Mouse (Mus musculus) 3T3-L1 (cell line): ENCODE data around the gene Aldh8a1.

ENCODE experiments used
- DNase-seq: peaks from one replicate; pipeline ENCODE4 v3.0.0-alpha.2; 2015; ENCODE audit warnings: low read depth, low spot score

Aldh8a1 gene

DNA sequence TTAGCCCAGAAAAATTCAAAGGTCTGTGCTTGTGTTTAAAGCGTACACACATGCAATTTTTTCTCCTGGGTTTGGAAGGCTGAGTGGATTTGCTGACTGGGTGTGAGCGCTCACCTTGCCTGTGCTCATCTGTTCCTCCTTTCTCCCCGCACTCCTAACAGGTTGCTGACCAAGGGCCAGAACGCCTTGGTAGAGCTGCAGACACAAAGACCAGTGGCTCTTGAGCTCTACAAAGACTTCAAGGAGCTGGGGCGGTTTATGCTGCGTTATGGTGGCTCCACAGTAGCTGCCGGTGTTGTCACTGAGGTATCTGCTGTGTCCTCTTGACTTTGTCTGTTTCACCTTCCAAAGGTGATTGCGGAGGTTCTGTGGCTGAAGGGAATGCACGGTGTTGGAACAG is 9.6 kb upstream of the Aldh8a1 start:
- DNase-seq: no peak

DNA sequence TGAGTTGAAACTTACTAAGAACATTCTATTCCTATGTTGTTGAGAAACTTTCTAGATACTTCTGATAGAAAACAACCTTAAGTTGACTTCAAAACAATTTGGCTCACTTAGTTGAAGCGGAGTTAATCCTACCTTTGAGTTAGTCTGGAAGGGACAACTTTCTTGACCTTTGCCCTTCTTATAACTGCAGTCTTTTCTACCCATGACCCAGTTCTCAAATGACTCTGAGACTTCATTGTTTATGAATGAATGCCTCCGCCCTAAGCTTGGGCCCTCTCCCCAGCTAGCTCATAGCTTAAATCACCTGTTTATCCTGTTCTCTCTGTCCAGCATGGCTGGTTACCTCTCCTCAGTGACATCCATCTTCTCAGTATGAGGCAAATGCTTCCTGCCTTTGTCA is 7.5 kb upstream of the Aldh8a1 start:
- DNase-seq: no peak

DNA sequence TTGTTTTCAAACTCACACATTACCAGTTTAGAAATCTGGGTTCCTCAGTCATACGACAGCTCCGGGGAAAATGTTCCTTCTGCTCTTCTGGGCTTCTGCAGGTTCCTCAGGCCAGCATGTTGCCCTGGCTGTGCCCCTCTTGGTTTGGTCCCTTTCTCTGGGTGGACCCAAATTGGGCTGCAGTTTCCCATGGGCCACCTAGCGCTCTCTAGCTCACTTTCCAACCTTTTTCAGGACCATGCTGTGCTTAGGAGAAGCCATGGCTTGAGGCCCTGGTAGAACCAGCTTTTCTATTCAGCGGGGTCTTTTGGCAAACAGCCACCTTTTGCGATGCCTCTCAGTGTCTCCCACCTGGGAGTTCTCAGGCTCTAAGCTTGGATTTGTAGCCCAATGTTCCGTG is 4.8 kb upstream of the Aldh8a1 start:
- no peak for DNase-seq

DNA sequence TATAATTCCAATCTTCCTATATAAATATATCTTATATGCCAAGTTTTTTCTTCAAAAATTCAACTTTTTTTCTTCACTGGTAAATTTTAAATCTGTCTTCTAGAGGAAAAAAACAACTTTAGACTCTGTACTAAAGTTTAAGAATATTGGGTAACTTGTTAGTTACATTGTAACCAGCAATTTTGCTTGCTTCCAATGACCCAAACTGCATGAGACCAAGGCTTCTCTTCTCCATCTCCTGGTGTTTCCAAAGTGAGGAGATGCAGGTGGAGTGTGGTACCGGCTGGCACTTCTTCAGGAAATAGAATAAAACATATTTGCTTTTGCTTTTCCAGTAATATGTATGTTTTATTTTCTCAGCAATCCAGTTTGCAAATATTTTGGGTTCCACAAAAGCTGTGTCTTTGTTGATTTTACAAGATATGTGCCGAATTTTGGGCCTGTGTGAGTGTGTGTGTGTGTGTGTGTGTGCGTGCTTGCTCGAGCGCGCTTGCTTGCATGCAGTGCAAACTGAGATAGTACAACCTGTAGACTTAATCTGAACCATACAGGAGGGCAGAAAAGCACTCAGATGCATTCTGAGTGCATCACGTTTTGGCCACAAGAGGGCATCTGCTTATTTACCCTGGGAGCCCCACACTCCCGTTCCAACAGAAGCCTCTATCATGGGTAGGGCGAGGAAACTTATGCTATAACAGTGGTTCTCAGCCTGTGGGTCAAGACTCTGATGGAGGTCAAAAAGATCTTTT is 1.3 kb downstream of the Aldh8a1 start:
- peak; percentile 48 for DNase-seq

DNA sequence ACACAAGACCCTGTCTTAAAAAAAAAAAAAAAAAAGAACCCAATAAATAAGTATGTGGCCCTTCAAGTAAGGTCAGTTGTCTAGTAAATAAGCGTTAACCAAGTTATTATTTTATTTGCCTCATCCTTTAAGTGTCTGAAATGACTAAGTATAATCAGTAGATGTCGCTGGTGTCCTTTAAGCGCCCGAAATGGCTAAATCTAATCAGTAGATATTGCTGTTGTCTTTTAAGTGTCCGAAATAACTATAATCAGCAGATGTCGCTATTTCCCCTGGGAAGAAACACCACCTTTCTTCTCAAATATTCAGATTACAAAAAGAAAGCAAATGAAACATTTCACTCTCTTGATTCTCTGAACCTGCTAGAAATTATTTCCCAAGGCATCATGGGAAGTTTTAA is 5.8 kb downstream of the Aldh8a1 start:
- DNase-seq: peak; percentile 91

DNA sequence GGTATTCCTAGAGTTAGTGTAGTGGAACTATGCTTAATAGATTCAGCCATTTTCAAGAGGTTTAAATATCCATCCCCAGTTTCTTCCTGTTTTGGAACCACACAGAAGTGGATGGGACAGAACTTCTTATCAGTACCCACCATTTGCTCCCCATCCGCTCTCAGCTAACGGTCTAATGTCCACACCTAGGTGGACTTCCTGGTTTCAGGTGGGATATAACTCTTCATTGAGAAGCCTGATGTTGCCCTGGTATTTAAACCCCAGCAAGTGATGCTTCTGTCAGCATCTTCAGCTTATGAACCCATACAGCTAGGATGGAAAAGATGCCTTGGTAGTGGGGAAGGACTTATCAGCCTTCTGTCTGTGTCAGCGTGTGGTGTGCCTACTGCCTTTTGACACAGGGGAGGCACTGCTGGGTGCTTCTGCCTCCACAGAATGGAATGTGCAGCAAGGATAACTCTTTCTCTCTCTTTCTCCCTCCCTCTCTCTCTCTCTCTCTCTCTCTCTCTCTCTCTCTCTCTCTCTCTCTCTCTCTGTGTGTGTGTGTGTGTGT is 8.1 kb downstream of the Aldh8a1 start:
- DNase-seq: no peak

DNA sequence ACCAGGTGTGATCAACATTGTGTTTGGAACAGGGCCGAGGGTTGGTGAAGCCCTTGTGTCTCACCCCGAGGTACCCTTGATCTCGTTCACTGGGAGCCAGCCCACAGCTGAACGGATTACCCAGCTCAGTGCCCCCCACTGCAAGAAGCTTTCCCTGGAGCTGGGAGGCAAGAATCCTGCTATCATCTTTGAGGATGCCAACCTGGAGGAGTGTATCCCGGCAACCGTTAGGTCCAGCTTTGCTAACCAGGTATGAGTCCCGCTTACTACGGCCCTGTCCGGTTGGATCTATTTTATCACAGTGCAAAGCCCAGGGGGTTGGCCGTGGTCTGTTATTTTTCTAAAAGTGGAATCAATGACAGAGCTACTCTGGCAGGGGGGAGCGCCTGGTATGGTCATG is 12.0 kb downstream of the Aldh8a1 start:
- DNase-seq: no peak

DNA sequence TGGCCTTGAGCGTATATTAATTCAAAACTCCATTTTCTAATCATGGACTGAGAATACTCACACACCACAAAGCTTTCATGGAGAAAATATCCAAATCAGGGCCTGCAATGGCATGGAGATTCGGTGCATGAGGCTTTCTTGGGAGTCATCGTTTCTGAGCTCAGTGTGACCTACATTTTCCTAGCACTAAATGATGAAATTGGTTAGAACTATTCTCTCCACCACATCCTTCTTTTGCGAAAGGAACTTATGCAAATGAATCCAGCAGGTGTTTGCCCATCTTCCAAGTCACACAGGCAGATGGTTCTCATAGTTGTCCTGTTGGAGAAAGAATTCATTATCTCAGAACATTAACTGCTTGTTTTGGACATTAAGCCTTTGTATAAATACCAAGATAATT is 13.3 kb downstream of the Aldh8a1 start:
- DNase-seq: no peak

DNA sequence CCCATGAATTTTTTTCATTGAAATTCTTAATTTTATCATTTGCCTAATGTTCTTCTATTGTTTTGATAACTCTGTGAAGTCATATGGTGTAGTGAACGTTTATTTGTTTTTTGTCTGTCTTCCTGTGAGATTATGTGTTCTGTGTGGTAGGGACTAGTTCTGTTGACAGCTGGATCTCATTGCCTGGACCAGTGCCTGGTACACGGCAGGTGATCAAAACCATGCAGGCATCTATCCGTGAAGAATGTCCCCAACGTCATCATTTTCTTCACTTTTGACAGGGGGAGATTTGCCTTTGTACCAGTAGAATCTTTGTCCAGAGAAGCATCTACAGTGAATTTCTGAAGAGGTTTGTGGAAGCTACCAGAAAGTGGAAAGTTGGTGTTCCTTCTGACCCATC is 14.2 kb downstream of the Aldh8a1 start:
- DNase-seq: no peak

DNA sequence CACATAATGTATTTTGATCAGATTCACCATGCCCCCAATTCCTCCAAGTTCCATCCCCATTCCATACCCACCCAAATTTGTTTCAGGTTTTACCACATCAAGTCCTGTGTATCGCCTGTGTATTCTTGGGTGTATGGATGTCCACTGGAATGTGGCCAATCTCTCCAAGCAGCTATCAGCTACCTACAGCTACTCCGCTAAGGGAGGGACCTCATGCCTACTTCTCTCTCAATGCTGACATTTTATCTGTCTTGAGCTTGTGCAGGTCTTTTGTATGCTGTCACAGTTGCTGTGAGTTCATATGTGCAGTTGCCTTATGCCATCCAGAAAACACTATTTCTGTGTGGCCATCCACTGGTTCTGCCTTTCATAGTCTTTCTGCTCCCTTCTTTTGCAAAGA is 16.3 kb downstream of the Aldh8a1 start:
- no peak for DNase-seq

DNA sequence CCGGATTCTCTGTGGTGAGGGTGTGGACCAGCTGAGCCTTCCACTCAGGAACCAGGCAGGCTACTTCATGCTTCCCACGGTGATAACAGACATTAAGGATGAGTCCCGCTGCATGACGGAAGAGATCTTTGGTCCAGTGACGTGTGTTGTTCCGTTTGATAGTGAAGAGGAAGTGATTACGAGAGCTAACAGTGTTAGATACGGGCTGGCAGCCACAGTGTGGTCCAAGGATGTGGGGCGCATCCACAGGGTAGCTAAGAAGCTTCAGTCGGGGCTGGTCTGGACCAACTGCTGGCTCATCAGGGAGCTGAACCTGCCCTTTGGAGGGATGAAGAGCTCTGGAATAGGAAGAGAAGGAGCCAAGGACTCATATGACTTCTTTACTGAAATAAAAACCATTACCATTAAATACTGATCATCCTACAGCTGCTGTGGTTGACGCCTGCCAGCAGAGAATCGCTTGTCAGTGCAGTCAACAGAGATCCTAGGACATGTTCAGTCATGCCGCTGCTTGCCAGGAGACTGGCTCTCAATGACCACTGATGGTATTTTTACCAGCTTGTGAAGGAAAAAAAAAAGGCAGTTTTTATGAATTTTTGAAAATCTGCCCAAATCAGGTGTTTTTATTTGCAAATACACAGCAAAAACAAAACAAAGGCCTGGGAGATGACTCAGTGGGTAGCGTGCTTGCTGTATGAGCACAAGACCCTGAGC is 18.5 kb downstream of the Aldh8a1 start:
- DNase-seq: no peak

DNA sequence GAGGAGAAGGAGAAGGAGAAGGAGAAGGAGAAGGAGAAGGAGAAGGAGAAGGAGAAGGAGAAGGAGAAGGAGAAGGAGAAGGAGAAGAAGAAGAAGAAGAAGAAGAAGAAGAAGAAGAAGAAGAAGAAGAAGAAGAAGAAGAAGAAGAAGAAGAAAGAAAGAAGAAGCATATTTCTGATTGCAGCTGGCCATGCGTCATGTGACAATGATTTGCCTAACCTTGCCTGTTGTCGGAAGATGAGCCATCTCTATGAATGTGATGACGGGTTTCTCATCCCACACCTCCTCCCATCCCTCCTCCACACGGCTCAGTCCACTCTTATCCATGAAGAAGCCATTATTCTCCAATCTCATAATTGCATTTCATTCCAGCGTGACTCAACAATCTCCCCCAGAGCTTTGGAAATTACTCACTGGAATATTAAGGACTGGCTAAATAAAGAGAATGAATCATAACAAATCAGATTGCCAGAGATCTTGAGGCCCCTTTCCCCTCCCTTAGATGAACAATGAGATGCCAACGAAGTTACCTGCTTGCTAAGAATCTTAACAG is 21.9 kb downstream of the Aldh8a1 start:
- DNase-seq: peak; percentile 79

DNA sequence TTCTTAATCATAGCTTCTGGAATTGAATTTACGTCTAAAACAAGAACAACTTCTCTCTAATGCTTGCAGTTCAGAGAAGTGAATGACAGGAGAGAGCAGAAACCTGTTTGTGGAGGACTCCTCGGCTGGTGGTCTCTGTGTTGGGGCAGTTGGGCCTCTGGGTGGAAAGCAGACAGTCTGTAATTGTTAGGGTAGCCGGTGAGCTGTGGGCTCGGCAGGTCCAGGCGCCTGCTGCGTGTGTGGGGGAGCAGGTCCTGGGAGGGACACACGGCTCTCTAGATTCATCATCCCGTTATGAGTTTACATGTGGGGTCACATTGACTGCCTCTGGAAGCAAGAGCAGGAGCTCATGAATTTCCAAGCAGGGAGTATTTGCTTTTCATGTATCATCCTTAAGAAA is 22.5 kb downstream of the Aldh8a1 start:
- no peak for DNase-seq

DNA sequence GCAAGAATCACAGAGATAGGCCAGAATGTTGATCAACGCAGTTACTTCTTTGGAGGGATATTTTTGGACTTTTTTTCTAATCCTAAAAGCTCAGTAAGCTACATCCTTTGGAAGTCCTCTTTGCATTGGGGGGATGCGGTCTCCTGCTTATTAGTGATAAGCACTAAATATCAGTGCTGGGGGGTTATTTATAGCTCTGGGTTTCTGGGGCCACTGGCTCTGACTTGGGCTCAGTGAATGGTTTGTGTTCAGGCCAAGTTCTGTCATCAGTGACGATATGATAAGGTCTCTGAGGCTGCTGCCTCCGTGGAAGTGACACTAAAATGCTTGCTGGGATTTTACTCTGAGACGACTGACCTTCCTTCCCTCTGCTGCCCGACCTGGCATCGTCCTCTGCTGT is 22.9 kb downstream of the Aldh8a1 start:
- no peak for DNase-seq

DNA sequence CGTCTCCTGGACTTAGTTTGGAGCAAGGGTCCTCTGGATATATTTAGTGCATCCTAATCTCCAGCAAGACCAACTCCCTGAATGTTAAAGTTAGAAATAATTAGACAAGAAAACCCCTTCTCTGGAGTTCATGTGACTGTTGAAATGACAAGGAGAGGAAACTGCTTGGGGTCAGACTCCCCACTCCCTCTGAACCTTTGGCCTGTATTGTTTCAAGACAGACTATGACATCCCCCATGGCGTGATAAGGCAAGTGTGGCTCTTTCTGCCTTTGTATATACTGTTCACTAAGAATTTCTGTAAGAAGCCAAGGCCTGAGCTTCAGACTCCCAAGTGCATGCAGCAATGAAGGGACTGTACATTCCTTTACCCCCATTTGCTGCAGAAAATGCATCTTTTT is 23.4 kb downstream of the Aldh8a1 start:
- no peak for DNase-seq

DNA sequence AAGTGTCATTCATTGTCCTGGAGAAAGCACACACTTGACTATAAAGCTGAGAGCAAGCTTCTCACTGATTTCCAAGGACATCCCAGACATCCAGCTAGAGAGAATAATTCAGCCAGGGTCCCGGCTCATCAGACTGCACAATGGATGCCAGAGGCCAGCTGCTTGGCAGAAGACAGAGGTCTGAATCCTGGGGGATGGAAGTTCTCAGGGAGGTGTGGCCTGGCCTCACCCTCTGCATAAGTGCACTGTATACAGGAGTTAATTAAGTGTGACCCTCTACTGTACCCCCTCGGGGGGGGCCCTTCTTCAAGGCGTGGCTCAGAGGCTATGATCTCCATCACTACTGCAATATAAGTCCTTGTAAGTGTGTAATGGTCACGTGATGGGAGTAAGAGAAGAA is 24.2 kb downstream of the Aldh8a1 start:
- DNase-seq: no peak

DNA sequence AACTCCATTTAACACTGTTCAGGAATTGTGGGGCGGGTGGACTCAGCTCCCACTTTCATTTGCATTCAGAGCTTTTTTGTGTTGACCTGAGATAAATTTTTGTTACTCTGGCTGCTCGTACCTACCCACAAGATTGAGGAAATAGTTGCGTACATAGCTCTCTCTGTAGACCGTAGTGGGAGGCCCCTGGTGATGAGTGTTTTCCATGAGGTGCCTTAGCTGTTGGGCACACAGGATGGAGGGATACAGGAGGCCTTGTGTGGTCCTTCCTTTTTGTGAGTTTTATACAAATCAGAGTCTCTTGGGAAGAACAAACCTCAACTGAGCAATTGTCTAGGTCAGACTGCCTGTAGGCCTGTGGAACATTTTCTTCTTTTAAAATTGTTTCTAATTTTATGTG is 27.7 kb downstream of the Aldh8a1 start:
- DNase-seq: no peak

DNA sequence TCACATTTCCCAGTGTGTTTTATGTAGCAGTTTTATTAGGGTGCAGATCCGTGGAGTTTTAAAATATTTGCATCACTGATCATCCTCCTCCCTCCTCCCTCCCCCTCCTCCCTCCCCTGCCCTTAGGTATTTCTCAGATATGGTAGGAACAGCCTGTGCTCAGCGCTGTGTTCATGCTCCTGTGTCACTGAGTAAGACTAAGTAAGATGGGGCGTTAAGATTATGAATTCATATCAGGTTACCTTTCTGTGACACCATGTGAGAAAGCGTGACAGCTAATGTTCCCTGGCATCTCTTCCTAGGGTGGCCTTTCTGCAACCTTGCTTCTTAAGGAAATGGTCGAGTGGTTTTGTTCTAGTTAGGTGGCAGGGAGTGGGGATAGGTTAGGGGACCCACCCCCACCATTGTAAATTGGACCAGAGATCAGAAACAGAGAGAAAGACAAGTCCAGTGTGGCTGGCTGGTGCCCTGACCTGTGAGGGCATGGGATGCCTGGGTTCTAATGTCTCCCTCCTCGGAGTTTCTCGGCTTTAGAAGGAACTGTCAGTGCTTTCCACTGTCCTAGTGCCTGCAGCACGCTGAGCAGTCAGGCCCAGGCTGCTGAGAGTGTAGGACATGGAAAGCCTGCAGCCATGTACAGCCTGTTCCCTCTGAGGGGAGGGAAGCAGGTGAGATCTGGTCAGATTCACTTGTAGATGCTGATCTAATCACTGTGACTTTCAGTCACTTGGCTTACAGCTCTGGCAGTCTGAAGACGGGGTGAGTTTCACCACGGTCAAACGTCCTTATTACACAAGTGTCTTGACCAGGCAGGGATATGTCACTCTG is 28.8 kb downstream of the Aldh8a1 start:
- DNase-seq: no peak

DNA sequence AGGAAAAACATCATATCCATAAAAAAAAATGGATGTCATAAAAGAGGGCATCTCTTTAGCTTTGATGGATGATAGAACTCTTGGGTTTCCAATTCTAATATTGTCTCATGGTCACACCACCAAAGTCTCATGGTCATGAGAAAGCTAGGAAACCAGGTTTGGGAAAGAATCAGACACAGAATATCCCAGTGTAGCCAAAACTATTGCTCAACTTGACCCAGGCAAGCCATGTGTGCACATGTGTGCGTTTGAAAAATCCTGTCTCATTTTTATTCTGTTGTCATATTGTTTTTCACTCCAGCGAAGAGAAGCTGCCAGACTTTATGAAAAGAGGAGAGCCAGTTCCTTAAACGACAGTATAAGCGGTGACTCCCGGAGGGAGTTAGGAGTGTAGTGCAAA is 33.6 kb downstream of the Aldh8a1 start:
- DNase-seq: no peak

DNA sequence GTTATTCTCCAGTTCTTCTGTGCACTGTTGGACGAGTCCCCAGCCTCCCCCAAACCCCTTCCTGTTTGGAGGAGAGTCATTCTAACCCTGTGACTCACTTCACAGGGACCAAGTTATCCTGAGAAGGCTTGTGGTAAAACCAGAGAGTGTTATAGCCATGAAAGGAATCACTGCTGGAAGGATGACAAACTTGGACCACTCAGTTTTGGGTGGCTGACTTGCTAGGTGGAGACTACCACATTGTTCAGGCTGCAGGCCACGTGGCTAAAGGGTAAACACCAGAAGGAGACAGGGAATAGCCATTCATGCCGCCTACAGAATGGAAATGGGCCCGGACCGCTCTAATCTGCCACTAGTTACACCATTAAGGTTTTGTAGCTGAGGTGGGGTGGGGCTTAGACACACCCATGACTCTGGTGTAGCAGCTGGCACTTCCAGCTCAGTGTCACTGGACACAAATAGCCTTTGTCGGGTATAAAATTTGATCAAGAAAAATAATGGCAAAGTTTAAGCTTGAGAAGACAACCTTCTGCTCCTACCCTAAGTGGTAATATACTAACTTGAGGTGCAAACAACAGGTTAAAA is 34.6 kb downstream of the Aldh8a1 start:
- peak; percentile 74 for DNase-seq

DNA sequence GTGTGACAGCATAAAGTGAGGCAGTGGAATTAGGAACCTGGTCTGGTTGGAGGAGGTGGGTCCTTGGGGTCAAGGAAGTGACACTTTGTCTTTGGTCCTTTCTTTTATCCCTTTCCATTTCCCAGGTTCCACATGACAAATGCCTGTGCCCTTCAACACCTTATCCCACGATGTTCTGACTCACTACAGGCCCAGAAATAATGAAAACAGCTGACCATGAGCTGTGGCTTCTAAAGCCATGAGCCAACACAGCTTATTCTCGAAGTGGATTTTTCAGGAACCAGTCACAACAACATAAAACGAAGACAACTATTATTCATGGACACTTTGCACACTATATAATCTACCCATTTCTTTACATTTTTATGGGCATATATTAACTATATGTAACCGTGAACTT is 37.9 kb downstream of the Aldh8a1 start:
- DNase-seq: peak; percentile 59

DNA sequence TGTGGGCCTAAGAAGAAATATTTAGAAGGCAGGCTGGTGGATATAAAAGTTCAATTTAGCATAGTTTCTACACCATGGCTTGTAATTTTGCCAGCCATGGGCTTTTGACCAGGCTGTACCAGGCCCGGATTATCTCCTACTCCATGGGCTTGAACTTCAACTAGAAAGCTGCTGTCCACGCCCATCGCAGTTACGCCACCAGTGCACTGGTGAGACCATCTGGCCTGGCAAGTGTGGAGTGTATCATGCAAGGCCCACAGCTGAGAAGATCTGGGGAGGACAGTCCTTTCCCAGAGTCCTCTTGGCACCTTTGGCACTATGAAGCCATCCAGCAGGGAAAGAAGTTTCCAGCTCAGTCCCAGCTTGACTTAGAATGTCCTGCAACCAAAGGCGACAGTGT is 39.1 kb downstream of the Aldh8a1 start:
- no peak for DNase-seq
